Mouse (Mus musculus) embryonic fibroblast, embryonic 13.5 days (primary cell): Measurements from ENCODE around the gene Mast3.

Experiments
- CTCF ChIP-seq: IDR thresholded peaks from 2 replicates; pipeline ENCODE4 v1.5.1; 2011; ENCODE audit warnings: mild to moderate bottlenecking, control low read depth, low read length, moderate library complexity, borderline replicate concordance; ENCODE audit not compliant: insufficient read depth
- POLR2A ChIP-seq: IDR thresholded peaks from 2 replicates; pipeline ENCODE4 v1.6.1; 2011; ENCODE audit warnings: low read depth, mild to moderate bottlenecking, control low read depth, low read length, moderate library complexity

GRCm38 (mm10) chr8:70804481-70805206 lies at the start of gene Mast3:
- TF ChIP-seq POLR2A, result peak; percentile 64
- TF ChIP-seq CTCF, result no peak
